Mouse (Mus musculus) adrenal gland, postnatal 25 days (tissue): ENCODE data around the gene Epn2. TPM values are rescaled to one million over a fixed set of nuclear protein-coding genes. Genes with fewer than 3 reads are reported as not detected.
A peak's percentile ranks its signal among the peaks of the same experiment; 100 is the strongest.
"Not testable (repeated sequence)": the region's sequence is repeated elsewhere in the genome, so short reads cannot be mapped to it uniquely, and the experiment has no call there.

ENCODE experiments used
- DNase-seq: peaks from one replicate; pipeline ENCODE4 v3.0.0; 2021; ENCODE audit warnings: mixed read lengths
- total RNA-seq: library from RNA; stranded (reverse); gene quantifications from 2 replicates; pipeline ENCODE4 v1.2.3, GENCODE M21; 2021

Gene Epn2
- total RNA-seq, 1 experiment from 2014 or later, result 30.5 TPM

- no peak for DNase-seq
Observed at GRCm38 (mm10) chr11:61592061-61592460, 12.6 kb upstream of the Epn2 start.

- peak; percentile 18 for DNase-seq
Observed at GRCm38 (mm10) chr11:61590516-61591213, 11.2 kb upstream of the Epn2 start.

GRCm38 (mm10) chr11:61585421-61585820 lies 5.9 kb upstream of the Epn2 start:
- DNase-seq, result no peak

GRCm38 (mm10) chr11:61584830-61585229 lies 5.3 kb upstream of the Epn2 start:
- no peak for DNase-seq

- no peak for DNase-seq
Observed at GRCm38 (mm10) chr11:61584096-61584495, 4.6 kb upstream of the Epn2 start.

- DNase-seq, result not testable (repeated sequence)
Observed at GRCm38 (mm10) chr11:61582808-61583207, 3.3 kb upstream of the Epn2 start.

- DNase-seq, result peak; percentile 33
Observed at GRCm38 (mm10) chr11:61579878-61580381, 443 bp upstream of the Epn2 start.

GRCm38 (mm10) chr11:61578541-61578982 lies 925 bp downstream of the Epn2 start:
- no peak for DNase-seq

- no peak for DNase-seq
Observed at GRCm38 (mm10) chr11:61577991-61578390, 1.5 kb downstream of the Epn2 start.

GRCm38 (mm10) chr11:61577349-61577748 lies 2.1 kb downstream of the Epn2 start:
- DNase-seq, result no peak

- no peak for DNase-seq
Observed at GRCm38 (mm10) chr11:61573266-61573665, 6.2 kb downstream of the Epn2 start.

- DNase-seq, result no peak
Observed at GRCm38 (mm10) chr11:61571225-61571624, 8.3 kb downstream of the Epn2 start.

GRCm38 (mm10) chr11:61569671-61570070 lies 9.8 kb downstream of the Epn2 start:
- DNase-seq, result no peak

GRCm38 (mm10) chr11:61564566-61564965 lies 14.9 kb downstream of the Epn2 start:
- peak; percentile 33 for DNase-seq

GRCm38 (mm10) chr11:61563939-61564338 lies 15.5 kb downstream of the Epn2 start:
- no peak for DNase-seq

GRCm38 (mm10) chr11:61562421-61562820 lies 17.1 kb downstream of the Epn2 start:
- DNase-seq, result no peak

GRCm38 (mm10) chr11:61559572-61559971 lies 19.9 kb downstream of the Epn2 start:
- no peak for DNase-seq

GRCm38 (mm10) chr11:61553015-61553754 lies 26.3 kb downstream of the Epn2 start:
- no peak for DNase-seq

GRCm38 (mm10) chr11:61550631-61551030 lies 28.9 kb downstream of the Epn2 start:
- no peak for DNase-seq

- DNase-seq, result no peak
Observed at GRCm38 (mm10) chr11:61547710-61548109, 31.8 kb downstream of the Epn2 start.

GRCm38 (mm10) chr11:61546452-61546851 lies 33.0 kb downstream of the Epn2 start:
- no peak for DNase-seq

- no peak for DNase-seq
Observed at GRCm38 (mm10) chr11:61545586-61545985, 33.9 kb downstream of the Epn2 start.

GRCm38 (mm10) chr11:61541106-61541505 lies 38.4 kb downstream of the Epn2 start:
- no peak for DNase-seq

- no peak for DNase-seq
Observed at GRCm38 (mm10) chr11:61540642-61541041, 38.8 kb downstream of the Epn2 start.
